Mouse (Mus musculus): ENCODE measurements at regions not wholly inside any gene's neighbourhood (a gene's known extent, or its start where the extent isn't known, plus 50 kb on each side); places are given as distances from the start of the nearest gene placed in this dataset.

DNA sequence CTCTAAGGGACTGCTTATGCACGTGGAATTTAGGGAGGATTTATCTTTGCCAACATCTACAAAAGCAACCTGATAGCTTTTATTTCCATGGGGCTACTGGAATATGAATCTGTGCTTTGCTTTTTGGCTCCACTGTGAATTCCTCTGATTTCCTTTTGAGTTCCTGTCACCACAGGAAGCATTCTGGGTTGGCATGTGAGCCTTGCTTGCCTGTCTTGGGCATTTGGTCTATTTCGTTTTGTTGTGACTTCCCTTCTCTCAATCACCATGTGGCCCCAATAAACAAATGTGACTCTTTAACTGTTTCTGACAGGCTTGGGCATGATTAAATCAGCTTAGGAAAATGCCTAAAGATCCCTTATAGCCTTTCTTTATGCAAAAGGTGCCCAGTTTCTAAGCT lies 867.8 kb upstream of the Jmjd1c start:
- TF ChIP-seq POLR2A (IDR thresholded peaks at IDR 0.05; ENCODE audit: borderline replicate concordance, extremely low read depth, insufficient read depth, insufficient read length, poor library complexity, severe bottlenecking) = no peak
- no peak for TF ChIP-seq CTCF (IDR thresholded peaks at IDR 0.05; ENCODE audit: borderline replicate concordance, extremely low read depth, insufficient read depth, insufficient read length)

Measured in brain, embryonic 14.5 days (tissue).